Mouse (Mus musculus): Measurements from ENCODE around the gene Znrf4. TPM values are rescaled to one million over a fixed set of nuclear protein-coding genes. Genes with fewer than 3 reads are reported as not detected.
"Not testable (repeated sequence)": the region's sequence is repeated elsewhere in the genome, so short reads cannot be mapped to it uniquely, and the experiment has no call there.

Znrf4 gene
- total and polyA plus RNA-seq, 2 experiments: not detected

- TF ChIP-seq POLR2A (IDR thresholded peaks at IDR 0.05; ENCODE audit: extremely low read depth, insufficient read depth, low read length) (no peak), CTCF (IDR thresholded peaks at IDR 0.05; ENCODE audit: low read depth, low read length) (no peak)
- peaks cover 3% of the 10 kb centered on the region for H3K4me1 ChIP-seq (ENCODE audit: control insufficient read depth, insufficient read depth, low read length)
- no peak overlapping the region for H3K9ac ChIP-seq (ENCODE audit: low read depth, low read length)
- H3K79me2 ChIP-seq (ENCODE audit: control insufficient read depth, insufficient read depth, low read length): no peaks in the 10 kb centered on the region
- 0 out of 2 replicates have a peak, but pooled peaks cover 4% of the 10 kb centered on the region for H3K27me3 ChIP-seq (ENCODE audit: control insufficient read depth, insufficient read depth, low read length)
- no peak overlapping the region for H3K27ac ChIP-seq (replicated peaks; ENCODE audit: insufficient read depth, low read depth, low read length)
- no peaks in the 10 kb centered on the region for H3K36me3 ChIP-seq (ENCODE audit: control insufficient read depth, insufficient read depth, low read length)
- DNase-seq (ENCODE audit: extremely low read depth, low read depth, low spot score): no peak
- H3K4me3 ChIP-seq (ENCODE audit: insufficient read depth, low read depth, low read length): no peak overlapping the region
- 88% methylated on average over 10 of the region's 10 CpGs for WGBS
These were observed 6.8 kb downstream of the Znrf4 start for GRCm38 (mm10) chr17:56505401-56505800.

GRCm38 (mm10) chr17:56502526-56502925 is 9.7 kb downstream of the Znrf4 start:
- no peaks in the 10 kb centered on the region for H3K79me2 ChIP-seq (ENCODE audit: control insufficient read depth, insufficient read depth, low read length)
- DNase-seq (ENCODE audit: extremely low read depth, low read depth, low spot score): peak; percentile 25
- H3K9ac ChIP-seq (ENCODE audit: low read depth, low read length): no peak overlapping the region
- WGBS: 34% methylated on average over 9 of the region's 9 CpGs
- no peaks in the 10 kb centered on the region for H3K27me3 ChIP-seq (ENCODE audit: control insufficient read depth, insufficient read depth, low read length)
- H3K4me3 ChIP-seq (ENCODE audit: insufficient read depth, low read depth, low read length): no peak overlapping the region
- no peaks in the 10 kb centered on the region for H3K36me3 ChIP-seq (ENCODE audit: control insufficient read depth, insufficient read depth, low read length)
- peaks cover 2% of the 10 kb centered on the region for H3K4me1 ChIP-seq (ENCODE audit: control insufficient read depth, insufficient read depth, low read length)
- H3K27ac ChIP-seq (replicated peaks; ENCODE audit: insufficient read depth, low read depth, low read length): no peak overlapping the region
- TF ChIP-seq POLR2A (IDR thresholded peaks at IDR 0.05; ENCODE audit: extremely low read depth, insufficient read depth, low read length): no peak
- TF ChIP-seq CTCF (IDR thresholded peaks at IDR 0.05; ENCODE audit: low read depth, low read length): 0 out of 2 replicates have a peak, but pooled peaks have one; percentile 26

GRCm38 (mm10) chr17:56501635-56502400 is 10.4 kb downstream of the Znrf4 start:
- H3K27me3 ChIP-seq (ENCODE audit: control insufficient read depth, insufficient read depth, low read length); DNase-seq (ENCODE audit: extremely low read depth, low read depth, low spot score); H3K36me3 ChIP-seq (ENCODE audit: control insufficient read depth, insufficient read depth, low read length); H3K79me2 ChIP-seq (ENCODE audit: control insufficient read depth, insufficient read depth, low read length); H3K4me1 ChIP-seq (ENCODE audit: control insufficient read depth, insufficient read depth, low read length); H3K27ac ChIP-seq (replicated peaks; ENCODE audit: insufficient read depth, low read depth, low read length); H3K9ac ChIP-seq (ENCODE audit: low read depth, low read length); H3K4me3 ChIP-seq (ENCODE audit: insufficient read depth, low read depth, low read length): not testable (repeated sequence)
- 79% methylated on average over 1 of the region's 2 CpGs for WGBS

GRCm38 (mm10) chr17:56499229-56499628 is 13.0 kb downstream of the Znrf4 start:
- Histone ChIP-seq H3K36me3 (ENCODE audit: control insufficient read depth, insufficient read depth, low read length) (no peaks in the 10 kb centered on the region), H3K9ac (ENCODE audit: low read depth, low read length) (no peak overlapping the region), H3K4me1 (ENCODE audit: control insufficient read depth, insufficient read depth, low read length) (no peaks in the 10 kb centered on the region), H3K27ac (replicated peaks; ENCODE audit: insufficient read depth, low read depth, low read length) (no peak overlapping the region), H3K27me3 (ENCODE audit: control insufficient read depth, insufficient read depth, low read length) (peaks cover 2% of the 10 kb centered on the region; the same call in 1 of the 2 replicates), H3K4me3 (ENCODE audit: insufficient read depth, low read depth, low read length) (no peak overlapping the region), H3K79me2 (ENCODE audit: control insufficient read depth, insufficient read depth, low read length) (no peaks in the 10 kb centered on the region)
- TF ChIP-seq CTCF (IDR thresholded peaks at IDR 0.05; ENCODE audit: low read depth, low read length): no peak
- no peak for TF ChIP-seq POLR2A (IDR thresholded peaks at IDR 0.05; ENCODE audit: extremely low read depth, insufficient read depth, low read length)
- DNase-seq (ENCODE audit: extremely low read depth, low read depth, low spot score): no peak
- WGBS: 78% methylated on average over 5 of the region's 5 CpGs

GRCm38 (mm10) chr17:56494480-56494879 is 17.8 kb downstream of the Znrf4 start:
- no peak overlapping the region for H3K9ac ChIP-seq (ENCODE audit: low read depth, low read length)
- H3K36me3 ChIP-seq (ENCODE audit: control insufficient read depth, insufficient read depth, low read length): no peaks in the 10 kb centered on the region
- peaks cover 2% of the 10 kb centered on the region; the same call in 1 of the 2 replicates for H3K27me3 ChIP-seq (ENCODE audit: control insufficient read depth, insufficient read depth, low read length)
- TF ChIP-seq CTCF (IDR thresholded peaks at IDR 0.05; ENCODE audit: low read depth, low read length) (no peak), POLR2A (IDR thresholded peaks at IDR 0.05; ENCODE audit: extremely low read depth, insufficient read depth, low read length) (no peak)
- no peak for DNase-seq (ENCODE audit: extremely low read depth, low read depth, low spot score)
- H3K4me3 ChIP-seq (ENCODE audit: insufficient read depth, low read depth, low read length): no peak overlapping the region
- H3K4me1 ChIP-seq (ENCODE audit: control insufficient read depth, insufficient read depth, low read length): no peaks in the 10 kb centered on the region
- WGBS: 67% methylated on average over 2 of the region's 2 CpGs
- no peak overlapping the region for H3K27ac ChIP-seq (replicated peaks; ENCODE audit: insufficient read depth, low read depth, low read length)
- no peaks in the 10 kb centered on the region for H3K79me2 ChIP-seq (ENCODE audit: control insufficient read depth, insufficient read depth, low read length)

- Histone ChIP-seq H3K36me3 (ENCODE audit: control insufficient read depth, insufficient read depth, low read length) (no peaks in the 10 kb centered on the region), H3K9ac (ENCODE audit: low read depth, low read length) (no peak overlapping the region), H3K4me1 (ENCODE audit: control insufficient read depth, insufficient read depth, low read length) (no peaks in the 10 kb centered on the region), H3K27me3 (ENCODE audit: control insufficient read depth, insufficient read depth, low read length) (peaks cover 2% of the 10 kb centered on the region; the same call in 1 of the 2 replicates), H3K4me3 (ENCODE audit: insufficient read depth, low read depth, low read length) (no peak overlapping the region), H3K79me2 (ENCODE audit: control insufficient read depth, insufficient read depth, low read length) (no peaks in the 10 kb centered on the region), H3K27ac (replicated peaks; ENCODE audit: insufficient read depth, low read depth, low read length) (no peak overlapping the region)
- TF ChIP-seq POLR2A (IDR thresholded peaks at IDR 0.05; ENCODE audit: extremely low read depth, insufficient read depth, low read length): no peak
- no peak for TF ChIP-seq CTCF (IDR thresholded peaks at IDR 0.05; ENCODE audit: low read depth, low read length)
- 89% methylated on average over 2 of the region's 2 CpGs for WGBS
- DNase-seq (ENCODE audit: extremely low read depth, low read depth, low spot score): no peak
These were observed 18.4 kb downstream of the Znrf4 start for GRCm38 (mm10) chr17:56493841-56494240.
